Mouse (Mus musculus) midbrain, postnatal 0 days (tissue): ENCODE measurements around the gene Dock3. TPM values are rescaled to one million over a fixed set of nuclear protein-coding genes. Genes with fewer than 3 reads are reported as not detected.
A peak's percentile ranks its signal among the peaks of the same experiment; 100 is the strongest.

Experiments used
- ATAC-seq: fragments of 200-750 bp; cut with Nextera tagmentation; 2 replicates; pipeline ENCODE4 v1.8.0; 2017; ENCODE audit warnings: moderate number of reproducible peaks, mild to moderate bottlenecking, moderate TSS enrichment, moderate library complexity; ENCODE audit not compliant: low FRiP score
- DNase-seq: peaks from one replicate; pipeline ENCODE4 v3.0.0-alpha.2; 2015; ENCODE audit warnings: low spot score
- H3K27ac ChIP-seq: fragments of 300-500 bp; sonication (generic); 2 replicates; pipeline ENCODE4 v1.5.1; 2014; ENCODE audit warnings: low read depth, mild to moderate bottlenecking, low read length, mixed read lengths
- H3K27me3 ChIP-seq: fragments of 300-500 bp; sonication (generic); 2 replicates; pipeline ENCODE4 v1.6.1; 2014; ENCODE audit warnings: low read length, control low read depth, mixed read lengths; ENCODE audit not compliant: insufficient read depth
- H3K36me3 ChIP-seq: fragments of 300-500 bp; sonication (generic); 2 replicates; pipeline ENCODE4 v1.6.1; 2014; ENCODE audit warnings: low read length, control low read depth, mixed read lengths; ENCODE audit not compliant: insufficient read depth
- H3K4me1 ChIP-seq: fragments of 300-500 bp; sonication (generic); 2 replicates; pipeline ENCODE4 v1.6.1; 2014; ENCODE audit warnings: mild to moderate bottlenecking, control low read depth, antibody characterized with exemption, low read length, mixed read lengths; ENCODE audit not compliant: insufficient read depth
- H3K4me2 ChIP-seq: fragments of 300-500 bp; sonication (generic); 2 replicates; pipeline ENCODE4 v1.6.1; 2014; ENCODE audit warnings: low read depth, mild to moderate bottlenecking, low read length, mixed read lengths; ENCODE audit not compliant: poor library complexity, severe bottlenecking
- H3K4me3 ChIP-seq: fragments of 300-500 bp; sonication (generic); 2 replicates; pipeline ENCODE4 v1.5.1; 2014; ENCODE audit warnings: low read depth, mild to moderate bottlenecking, low read length, moderate library complexity
- H3K9ac ChIP-seq: fragments of 300-500 bp; sonication (generic); replicated peaks from 2 replicates; pipeline ENCODE4 v1.6.1; 2014; ENCODE audit warnings: mild to moderate bottlenecking, low read length, moderate library complexity, mixed read lengths; ENCODE audit not compliant: poor library complexity, severe bottlenecking
- H3K9me3 ChIP-seq: fragments of 300-500 bp; sonication (generic); 2 replicates; pipeline ENCODE4 v1.6.1; 2016; ENCODE audit warnings: low read length, control low read depth
- CTCF ChIP-seq: IDR thresholded peaks from 2 replicates; pipeline ENCODE4 v1.5.1; 2016; ENCODE audit warnings: antibody characterized with exemption, mild to moderate bottlenecking
- WGBS: fragments of 180-500 bp; shearing (Covaris S2); extraction: QIAGEN DNeasy Blood & Tissue Kit; methylation state at CpG from one replicate; pipeline ENCODE4 v1.1.7; 2014; 5-methylcytosine and 5-hydroxymethylcytosine counted together
- polyA plus RNA-seq: library from polyadenylated mRNA; unstranded; fragments of >200 nt; fragmentation: Nextera tagmentation; extraction: Ambion mirVana; gene quantifications from 2 replicates; pipeline ENCODE4 v1.2.1, GENCODE M21; 2015
- total RNA-seq: library from RNA; depleted of rRNA; stranded (reverse); fragments of >200 nt; gene quantifications from 2 replicates; pipeline ENCODE4 v1.2.3, GENCODE M21; 2014

Gene Dock3
- total and polyA plus RNA-seq, 2 experiments from 2014 or later: 17.7 to 56.3 TPM

DNA sequence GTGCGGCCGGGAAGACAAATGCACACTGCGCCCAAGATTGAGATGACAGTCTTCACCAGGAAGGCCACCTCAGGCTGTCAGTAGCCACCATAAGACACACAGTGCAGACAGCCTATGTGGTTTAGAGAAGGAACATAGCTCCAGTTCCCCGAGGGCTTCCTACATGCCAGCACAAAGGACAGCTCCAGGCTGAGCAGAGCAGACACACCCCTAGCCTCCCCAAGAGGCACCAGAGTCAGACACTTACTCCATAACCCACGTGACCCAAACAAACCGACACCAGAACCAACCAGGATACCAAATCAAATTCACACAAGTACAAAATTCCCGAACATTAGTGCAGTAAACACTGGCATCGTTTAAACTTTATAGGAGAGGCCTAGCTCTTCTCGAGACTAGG lies 342.4 kb downstream of the Dock3 start:
- TF ChIP-seq CTCF: no peak
- H3K27me3 ChIP-seq: no peaks in the 10 kb centered on the region

DNA sequence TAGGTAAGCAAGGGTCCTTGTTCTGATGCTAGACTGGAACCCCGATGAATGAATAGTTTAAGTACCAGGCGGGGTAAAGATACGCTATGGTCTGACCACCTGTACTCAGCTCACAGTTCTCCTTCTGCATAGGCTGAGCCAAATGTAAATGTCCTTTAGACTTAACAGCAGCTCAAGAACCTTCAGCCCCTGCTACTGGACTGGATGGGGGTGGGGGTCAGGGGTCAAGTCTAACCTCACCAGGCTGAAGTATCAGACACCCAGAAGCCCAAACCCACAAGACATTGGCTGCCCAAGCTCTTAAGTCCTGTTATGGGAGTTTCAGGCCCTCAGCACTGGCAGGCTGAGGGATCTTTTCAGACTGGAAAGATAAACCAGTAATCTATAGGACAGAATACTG lies 343.4 kb downstream of the Dock3 start:
- WGBS: 93% methylated on average over 3 of the region's 3 CpGs

More for the DNA sequence above, 342.4 kb downstream of the Dock3 start:
- ATAC-seq (no peak), DNase-seq (no peak)
- Histone ChIP-seq H3K9me3 (no peaks in the 10 kb centered on the region), H3K9ac (no peak overlapping the region), H3K4me3 (no peak overlapping the region), H3K4me1 (peaks cover 17% of the 10 kb centered on the region), H3K36me3 (peaks cover 21% of the 10 kb centered on the region), H3K4me2 (no peak overlapping the region), H3K27ac (no peak overlapping the region)
- 90% methylated on average over 9 of the region's 9 CpGs for WGBS

DNA sequence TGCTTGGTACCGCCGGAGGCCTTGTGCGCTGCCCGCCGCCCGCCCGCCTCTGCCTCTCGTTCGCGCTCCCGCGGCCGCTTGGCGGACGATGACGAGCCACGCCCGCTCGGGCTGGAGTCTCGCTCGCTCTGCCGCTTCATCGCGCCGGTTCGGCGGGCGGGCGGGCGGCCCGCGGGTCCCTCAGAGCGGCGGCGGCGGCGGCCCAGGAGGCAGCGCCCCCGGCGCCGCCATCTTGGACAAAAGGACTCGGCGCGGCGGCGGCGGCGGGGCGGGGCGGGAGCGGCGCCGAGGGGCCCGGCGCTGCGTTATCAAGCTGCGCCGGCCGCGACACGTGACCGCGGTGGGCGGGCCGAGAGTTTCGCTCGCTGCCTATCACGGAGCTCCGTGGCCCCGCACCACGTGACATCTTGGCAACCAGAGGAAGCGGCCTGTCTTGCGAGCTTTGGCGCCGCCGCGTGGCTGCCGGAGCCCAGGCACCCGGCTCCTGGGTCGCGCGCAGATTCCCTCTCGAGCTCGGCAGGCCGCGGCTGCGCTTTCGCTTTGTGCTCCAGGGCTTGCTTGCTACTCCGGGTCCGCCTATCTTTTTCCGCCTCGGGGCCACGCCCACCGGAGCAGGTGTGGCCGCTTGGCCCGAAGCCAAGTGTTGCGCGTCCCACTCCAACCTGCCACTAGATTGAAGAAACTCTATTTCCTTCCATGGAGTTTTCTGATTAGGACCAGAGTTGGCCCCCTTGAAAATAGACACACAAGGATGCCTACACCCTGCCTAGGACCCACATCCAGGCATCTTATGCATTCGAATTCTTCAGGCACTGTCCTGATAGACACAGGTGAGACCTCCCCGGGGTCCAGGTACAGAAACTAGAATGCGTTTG lies 344.6 kb downstream of the Dock3 start, which contains the start of gene Rbm15b:
Gene Rbm15b, minus strand, starts transcription at position 601 of the 875 bp plus-strand sequence.
- DNase-seq (peak; percentile 99), ATAC-seq (peak; percentile 81)
- H3K27ac ChIP-seq: peak within 1 kb of the TSS; percentile 93
- H3K4me2 ChIP-seq: peak within 1 kb of the TSS; percentile 97
- peak within 1 kb of the TSS; percentile 94 for H3K9ac ChIP-seq
- peak within 1 kb of the TSS; percentile 88 for H3K4me3 ChIP-seq
- no peaks in the 10 kb centered on the region for H3K9me3 ChIP-seq
- H3K36me3 ChIP-seq: peaks cover 37% of the 10 kb centered on the region
- no peaks in the 10 kb centered on the region for H3K27me3 ChIP-seq
- peak; percentile 84 for TF ChIP-seq CTCF
- H3K4me1 ChIP-seq: peaks cover 23% of the 10 kb centered on the region
- 5% methylated on average over 50 of the region's 101 CpGs for WGBS

More for the DNA sequence above, 343.4 kb downstream of the Dock3 start:
- no peaks in the 10 kb centered on the region for H3K9me3 ChIP-seq
- peaks cover 25% of the 10 kb centered on the region for H3K36me3 ChIP-seq
- no peaks in the 10 kb centered on the region for H3K27me3 ChIP-seq
- H3K4me2 ChIP-seq: no peak overlapping the region
- no peak overlapping the region for H3K9ac ChIP-seq
- ATAC-seq (no peak), DNase-seq (no peak)
- TF ChIP-seq CTCF: no peak
- no peak overlapping the region for H3K27ac ChIP-seq
- no peak overlapping the region for H3K4me3 ChIP-seq
- peaks cover 20% of the 10 kb centered on the region for H3K4me1 ChIP-seq

DNA sequence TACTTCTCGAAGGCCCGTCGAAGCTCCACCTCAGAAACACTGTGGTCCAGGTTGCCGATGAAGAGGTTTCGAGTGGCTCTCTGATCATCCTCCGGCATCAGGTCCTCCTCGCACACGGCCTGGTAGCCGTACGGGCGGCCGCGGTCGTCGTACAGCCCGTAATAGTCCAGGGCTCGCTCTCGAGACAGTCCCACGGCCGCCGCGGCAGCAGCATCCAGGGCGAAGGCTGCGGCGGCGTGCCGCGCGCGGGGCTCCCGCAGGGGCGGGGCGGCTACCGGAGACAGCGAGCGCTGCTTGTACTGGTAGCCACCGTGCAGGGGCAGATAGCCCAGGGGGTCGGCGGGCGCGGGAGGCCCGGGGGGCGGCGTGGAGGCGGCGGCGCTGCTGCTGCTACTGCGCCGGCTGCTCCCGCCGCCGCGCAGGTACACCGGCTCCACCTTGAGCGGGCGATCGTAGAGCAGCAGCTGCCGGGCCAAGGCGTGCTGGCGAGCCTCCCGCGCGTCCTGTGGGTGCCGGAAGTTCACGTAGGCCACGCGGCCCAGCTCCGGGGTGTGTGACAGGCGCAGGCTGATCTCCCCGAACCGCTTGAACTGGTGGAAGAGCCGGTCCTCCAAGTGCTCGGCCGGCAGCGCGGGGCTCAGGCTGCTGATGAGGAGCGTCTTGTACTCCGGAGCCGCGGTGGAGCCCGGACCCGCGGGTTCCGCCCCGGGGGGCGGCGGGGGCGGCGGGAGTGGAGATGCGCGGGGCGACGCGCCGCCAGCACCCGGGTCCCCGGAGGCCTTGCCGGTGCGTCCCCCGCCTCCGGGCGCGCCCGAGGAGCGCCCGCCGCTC lies 345.6 kb downstream of the Dock3 start:
- peak overlapping the region; percentile 88 for H3K4me3 ChIP-seq
- H3K9ac ChIP-seq: peak overlapping the region; percentile 94
- H3K36me3 ChIP-seq: peaks cover 46% of the 10 kb centered on the region
- H3K27ac ChIP-seq: peak overlapping the region; percentile 93
- TF ChIP-seq CTCF: no peak
- ATAC-seq (no peak), DNase-seq (peak; percentile 27)
- H3K9me3 ChIP-seq: no peaks in the 10 kb centered on the region
- under 1% methylated on average over 77 of the region's 107 CpGs for WGBS
- H3K27me3 ChIP-seq: no peaks in the 10 kb centered on the region
- peak overlapping the region; percentile 97 for H3K4me2 ChIP-seq
- peaks cover 23% of the 10 kb centered on the region for H3K4me1 ChIP-seq

DNA sequence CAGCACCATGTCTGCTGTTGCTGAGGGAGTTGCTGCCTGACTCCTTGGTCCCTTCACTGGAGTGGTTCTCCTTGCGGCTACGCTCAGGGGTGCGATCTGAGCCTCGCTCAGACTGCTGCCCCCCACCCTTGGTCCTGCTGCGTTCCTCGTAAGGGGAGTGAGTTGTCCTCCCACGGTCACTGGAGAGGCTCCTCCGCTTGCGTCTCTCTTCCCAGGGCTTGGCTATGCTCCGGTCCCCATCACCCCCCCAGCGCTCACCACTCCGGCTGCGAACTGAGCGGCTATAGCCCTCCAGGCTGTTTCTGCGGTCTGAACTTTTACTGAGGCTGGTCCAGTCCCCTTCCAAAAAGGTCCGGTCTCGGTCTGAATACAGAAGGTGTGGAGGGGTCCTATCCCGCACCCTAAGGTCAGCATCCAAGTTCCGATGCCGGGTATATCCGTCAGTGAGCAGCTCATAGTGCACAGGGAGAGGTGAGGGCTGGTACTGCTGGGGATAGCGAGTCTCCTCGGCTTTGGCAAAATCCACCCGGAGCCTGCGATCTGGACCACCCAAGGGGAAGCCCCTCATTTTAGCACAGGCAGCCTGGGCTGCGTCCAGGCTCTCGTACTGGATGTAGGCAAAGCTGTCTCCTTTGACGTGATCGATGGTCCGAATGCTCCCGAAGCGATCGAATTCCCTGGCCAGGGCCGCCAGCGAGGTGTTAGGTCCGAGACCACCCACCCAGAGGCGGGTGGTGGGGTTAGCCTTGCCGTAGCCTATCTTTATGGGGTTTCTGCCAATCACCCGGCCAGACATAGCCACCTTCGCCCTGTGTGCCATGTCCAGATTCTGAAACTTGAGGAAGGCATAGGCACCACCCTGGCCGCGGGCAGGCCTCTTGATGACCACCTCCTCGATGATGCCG lies 346.5 kb downstream of the Dock3 start:
- no peak for DNase-seq
- peaks cover 46% of the 10 kb centered on the region for H3K36me3 ChIP-seq

More for the DNA sequence above, 346.5 kb downstream of the Dock3 start:
- peak overlapping the region; percentile 93; the same call in 1 of the 2 replicates for H3K27ac ChIP-seq
- WGBS: 22% methylated on average over 44 of the region's 44 CpGs
- no peaks in the 10 kb centered on the region for H3K27me3 ChIP-seq
- no peak for ATAC-seq
- TF ChIP-seq CTCF: no peak
- peak overlapping the region; percentile 88 for H3K4me3 ChIP-seq
- peak overlapping the region; percentile 94 for H3K9ac ChIP-seq
- H3K9me3 ChIP-seq: no peaks in the 10 kb centered on the region
- H3K4me2 ChIP-seq: peak overlapping the region; percentile 97
- peaks cover 17% of the 10 kb centered on the region for H3K4me1 ChIP-seq
